Mouse (Mus musculus): Measurements from ENCODE around the gene N4bp2l1. TPM values are rescaled to one million over a fixed set of nuclear protein-coding genes. Genes with fewer than 3 reads are reported as not detected.

N4bp2l1 gene
- total RNA-seq, 2 experiments from 2014 or later: 48.3 to 64.8 TPM

- no peak for DNase-seq (ENCODE audit: low spot score in 2 of 2)
- intact Hi-C loops (cut with DNase I): loop anchor here (10.0 kb wide), 1 partner anchor 75 kb away; the partner anchor contains the start of gene Brca2
Measured at GRCm38 (mm10) chr5:150599301-150600294, 2.6 kb upstream of the N4bp2l1 start.

GRCm38 (mm10) chr5:150598202-150599119, 1.5 kb upstream of the N4bp2l1 start:
- DNase-seq (ENCODE audit: low spot score in 2 of 2): no peak
- intact Hi-C loops (cut with DNase I): loop anchor here (10.0 kb wide), 1 partner anchor 74 kb away; the partner anchor contains the start of gene Brca2

GRCm38 (mm10) chr5:150595366-150596016, 1.5 kb downstream of the N4bp2l1 start:
- intact Hi-C loops (cut with DNase I): loop anchor here (10.0 kb wide), 1 partner anchor 71 kb away; the partner anchor contains the start of gene Brca2
- no peak for DNase-seq (ENCODE audit: low spot score in 2 of 2)

- intact Hi-C loops (cut with DNase I): loop anchor here (10.0 kb wide), 1 partner anchor 70 kb away; the partner anchor contains the start of gene Brca2
- peak in 1 of 2 experiments; percentile 55 for DNase-seq (ENCODE audit: low spot score in 2 of 2)
Measured at GRCm38 (mm10) chr5:150594649-150595339, 2.2 kb downstream of the N4bp2l1 start.

- intact Hi-C loops (cut with DNase I): loop anchor here (10.0 kb wide), 1 partner anchor 69 kb away; the partner anchor contains the start of gene Brca2
- DNase-seq (ENCODE audit: low spot score in 2 of 2): peak; percentile 70 to 81
Measured at GRCm38 (mm10) chr5:150593756-150594648, 3.0 kb downstream of the N4bp2l1 start.

- intact Hi-C loops (cut with DNase I): loop anchor here (10.0 kb wide), 1 partner anchor 68 kb away; the partner anchor contains the start of gene Brca2
- DNase-seq (ENCODE audit: low spot score in 2 of 2): peak; percentile 43 to 65
Measured at GRCm38 (mm10) chr5:150592904-150593755, 3.9 kb downstream of the N4bp2l1 start.

- intact Hi-C loops (cut with DNase I): loop anchor here (10.0 kb wide), 1 partner anchor 68 kb away; the partner anchor contains the start of gene Brca2
- DNase-seq (ENCODE audit: low spot score in 2 of 2): no peak
Measured at GRCm38 (mm10) chr5:150592186-150592903, 4.6 kb downstream of the N4bp2l1 start.

GRCm38 (mm10) chr5:150589945-150590344, 7.0 kb downstream of the N4bp2l1 start:
- intact Hi-C loops (cut with DNase I): loop anchor here (10.0 kb wide), 1 partner anchor 65 kb away; the partner anchor contains the start of gene Brca2
- no peak for DNase-seq (ENCODE audit: low spot score in 2 of 2)

- intact Hi-C loops (cut with DNase I): no loop called here
- DNase-seq (ENCODE audit: low spot score in 2 of 2): no peak
Measured at GRCm38 (mm10) chr5:150584337-150584729, 12.7 kb downstream of the N4bp2l1 start.

- intact Hi-C loops (cut with DNase I): no loop called here
- no peak for DNase-seq (ENCODE audit: low spot score in 2 of 2)
Measured at GRCm38 (mm10) chr5:150583622-150584336, 13.2 kb downstream of the N4bp2l1 start.

GRCm38 (mm10) chr5:150583181-150583580, 13.8 kb downstream of the N4bp2l1 start:
- DNase-seq (ENCODE audit: low spot score in 2 of 2): no peak
- intact Hi-C loops (cut with DNase I): no loop called here

GRCm38 (mm10) chr5:150581180-150581579, 15.8 kb downstream of the N4bp2l1 start:
- intact Hi-C loops (cut with DNase I): no loop called here
- DNase-seq (ENCODE audit: low spot score in 2 of 2): no peak

GRCm38 (mm10) chr5:150578613-150579171, 18.3 kb downstream of the N4bp2l1 start:
- intact Hi-C loops (cut with DNase I): no loop called here
- DNase-seq (ENCODE audit: low spot score in 2 of 2): no peak

GRCm38 (mm10) chr5:150576832-150577231, 20.2 kb downstream of the N4bp2l1 start:
- intact Hi-C loops (cut with DNase I): no loop called here
- DNase-seq (ENCODE audit: low spot score in 2 of 2): no peak

- intact Hi-C loops (cut with DNase I): no loop called here
- no peak for DNase-seq (ENCODE audit: low spot score in 2 of 2)
Measured at GRCm38 (mm10) chr5:150574885-150575284, 22.1 kb downstream of the N4bp2l1 start.
